Mouse (Mus musculus) G1E (cell line): ENCODE measurements at regions not wholly inside any gene's neighbourhood (a gene's known extent, or its start where the extent isn't known, plus 50 kb on each side); places are given as distances from the start of the nearest gene placed in this dataset.

ENCODE experiments used
- ATAC-seq: 2 replicates; pipeline ENCODE4 v1.8.0; 2016; ENCODE audit warnings: mild to moderate bottlenecking; ENCODE audit not compliant: insufficient number of reproducible peaks, poor library complexity, low FRiP score, severe bottlenecking; ENCODE audit errors: extremely low read depth
- DNase-seq: peaks from one replicate; pipeline ENCODE4 v3.0.0; 2012; ENCODE audit warnings: low spot score
- H3K27me3 ChIP-seq: 2 replicates; pipeline ENCODE4 v1.6.1; 2012; ENCODE audit warnings: mild to moderate bottlenecking, low read length, inconsistent platforms; ENCODE audit not compliant: insufficient read depth
- H3K36me3 ChIP-seq: replicated peaks from 2 replicates; pipeline ENCODE3; 2012; ENCODE audit warnings: mild to moderate bottlenecking, inconsistent platforms
- H3K4me1 ChIP-seq: 2 replicates; pipeline ENCODE4 v1.6.1; 2012; ENCODE audit warnings: low read depth, low read length, inconsistent platforms, mixed read lengths; ENCODE audit not compliant: insufficient read depth
- H3K4me3 ChIP-seq: 2 replicates; pipeline ENCODE4 v1.5.1; 2012; ENCODE audit warnings: low read depth, mild to moderate bottlenecking, inconsistent platforms, low read length, moderate library complexity, mixed read lengths
- H3K9me3 ChIP-seq: replicated peaks from 2 replicates; pipeline ENCODE4 v1.6.1; 2012; ENCODE audit warnings: inconsistent platforms
- CTCF ChIP-seq: IDR thresholded peaks from 2 replicates; pipeline ENCODE4 v1.5.1; 2012; ENCODE audit warnings: low read depth, low read length, inconsistent platforms, mixed read lengths
- GATA1 ChIP-seq: IDR thresholded peaks from 2 replicates; pipeline ENCODE4 v1.6.1; 2012; ENCODE audit warnings: borderline replicate concordance, low read length, inconsistent platforms, mixed read lengths
- GATA2 ChIP-seq: IDR thresholded peaks from 2 replicates; pipeline ENCODE4 v1.6.1; 2012; ENCODE audit warnings: low read depth, low read length, inconsistent platforms, borderline replicate concordance
- POLR2AphosphoS5 ChIP-seq: IDR thresholded peaks from 2 replicates; pipeline ENCODE4 v1.6.1; 2012; ENCODE audit warnings: low read depth, low read length, inconsistent platforms; ENCODE audit not compliant: insufficient replicate concordance
- TAL1 ChIP-seq: conservative IDR thresholded peaks from 2 replicates; pipeline ENCODE4 v1.6.1; 2012; ENCODE audit warnings: low read depth, low read length, inconsistent platforms, mixed read lengths

GRCm38 (mm10) chr13:28898900-28899299, 54.6 kb downstream of the Sox4 start:
- TF ChIP-seq GATA2 = no peak
- no peak for TF ChIP-seq POLR2AphosphoS5
- no peak for TF ChIP-seq TAL1
- no peak for TF ChIP-seq GATA1
- TF ChIP-seq CTCF = no peak
- DNase-seq = no peak
- H3K9me3 ChIP-seq = peaks cover 3% of the 10 kb centered on the region
- H3K4me1 ChIP-seq = no peaks in the 10 kb centered on the region
- no peak for ATAC-seq
- H3K36me3 ChIP-seq = no peaks in the 10 kb centered on the region
- H3K4me3 ChIP-seq = no peak overlapping the region
- H3K27me3 ChIP-seq = no peaks in the 10 kb centered on the region

GRCm38 (mm10) chr13:28892896-28893295, 60.6 kb downstream of the Sox4 start:
- ATAC-seq (no peak), DNase-seq (no peak)
- H3K36me3 ChIP-seq = no peaks in the 10 kb centered on the region
- no peaks in the 10 kb centered on the region for H3K4me1 ChIP-seq
- 0 out of 2 replicates have a peak, but pooled peaks cover 4% of the 10 kb centered on the region for H3K27me3 ChIP-seq
- H3K4me3 ChIP-seq = no peak overlapping the region
- TF ChIP-seq POLR2AphosphoS5 = no peak
- peaks cover 3% of the 10 kb centered on the region for H3K9me3 ChIP-seq

DNA sequence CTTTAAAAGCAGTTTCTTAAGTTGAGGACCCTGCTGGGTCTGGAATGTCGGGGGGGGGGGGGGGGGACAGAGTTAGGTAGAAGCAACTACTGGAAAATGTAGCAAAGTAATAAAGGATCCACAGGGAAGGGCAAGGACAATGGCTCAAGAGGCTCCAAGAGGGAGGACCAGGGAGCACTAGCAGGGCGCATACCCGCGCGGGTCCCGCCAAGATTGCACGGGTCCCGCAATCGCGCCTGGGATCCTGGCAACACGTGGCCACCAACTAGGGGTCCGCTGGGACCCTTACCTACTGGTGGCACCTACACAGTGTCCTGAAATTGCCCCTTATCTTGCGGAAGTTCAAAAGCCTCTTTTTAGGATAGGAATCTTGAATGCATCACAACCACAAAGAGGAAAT, 66.4 kb downstream of the Sox4 start:
- DNase-seq (no peak), ATAC-seq (no peak)
- peaks cover 35% of the 10 kb centered on the region for H3K27me3 ChIP-seq
- H3K4me3 ChIP-seq = no peak overlapping the region
- TF ChIP-seq CTCF = no peak
- TF ChIP-seq GATA1 = no peak
- TF ChIP-seq POLR2AphosphoS5 = no peak
- TF ChIP-seq TAL1 = no peak
- no peak for TF ChIP-seq GATA2
- H3K9me3 ChIP-seq = no peaks in the 10 kb centered on the region
- no peaks in the 10 kb centered on the region for H3K4me1 ChIP-seq
- H3K36me3 ChIP-seq = no peaks in the 10 kb centered on the region

DNA sequence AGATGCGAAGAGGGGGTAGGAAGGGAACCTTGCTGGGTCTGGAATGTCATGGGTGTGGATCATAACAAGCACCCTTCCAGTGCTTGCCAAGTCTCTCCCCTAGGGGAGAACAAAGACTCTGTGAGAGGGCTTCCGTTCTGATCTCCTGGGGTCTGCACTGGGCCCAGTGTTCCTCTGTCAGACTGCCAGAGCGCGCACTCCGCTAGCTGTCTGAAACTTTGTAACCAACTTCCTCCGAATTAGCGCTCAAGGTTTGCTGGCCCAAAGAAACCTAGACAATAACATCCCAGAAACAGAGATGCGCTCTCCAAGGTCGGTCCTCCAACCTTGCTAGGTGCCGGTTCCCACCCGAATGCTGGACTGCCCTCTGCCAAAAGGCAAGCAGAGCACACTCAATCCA, 66.8 kb downstream of the Sox4 start:
- Histone ChIP-seq H3K27me3 (peaks cover 39% of the 10 kb centered on the region), H3K4me3 (no peak overlapping the region), H3K4me1 (no peaks in the 10 kb centered on the region), H3K36me3 (no peaks in the 10 kb centered on the region), H3K9me3 (no peaks in the 10 kb centered on the region)
- ATAC-seq (no peak), DNase-seq (no peak)
- no peak for TF ChIP-seq CTCF
- no peak for TF ChIP-seq TAL1
- no peak for TF ChIP-seq GATA2
- TF ChIP-seq GATA1 = no peak
- TF ChIP-seq POLR2AphosphoS5 = no peak

DNA sequence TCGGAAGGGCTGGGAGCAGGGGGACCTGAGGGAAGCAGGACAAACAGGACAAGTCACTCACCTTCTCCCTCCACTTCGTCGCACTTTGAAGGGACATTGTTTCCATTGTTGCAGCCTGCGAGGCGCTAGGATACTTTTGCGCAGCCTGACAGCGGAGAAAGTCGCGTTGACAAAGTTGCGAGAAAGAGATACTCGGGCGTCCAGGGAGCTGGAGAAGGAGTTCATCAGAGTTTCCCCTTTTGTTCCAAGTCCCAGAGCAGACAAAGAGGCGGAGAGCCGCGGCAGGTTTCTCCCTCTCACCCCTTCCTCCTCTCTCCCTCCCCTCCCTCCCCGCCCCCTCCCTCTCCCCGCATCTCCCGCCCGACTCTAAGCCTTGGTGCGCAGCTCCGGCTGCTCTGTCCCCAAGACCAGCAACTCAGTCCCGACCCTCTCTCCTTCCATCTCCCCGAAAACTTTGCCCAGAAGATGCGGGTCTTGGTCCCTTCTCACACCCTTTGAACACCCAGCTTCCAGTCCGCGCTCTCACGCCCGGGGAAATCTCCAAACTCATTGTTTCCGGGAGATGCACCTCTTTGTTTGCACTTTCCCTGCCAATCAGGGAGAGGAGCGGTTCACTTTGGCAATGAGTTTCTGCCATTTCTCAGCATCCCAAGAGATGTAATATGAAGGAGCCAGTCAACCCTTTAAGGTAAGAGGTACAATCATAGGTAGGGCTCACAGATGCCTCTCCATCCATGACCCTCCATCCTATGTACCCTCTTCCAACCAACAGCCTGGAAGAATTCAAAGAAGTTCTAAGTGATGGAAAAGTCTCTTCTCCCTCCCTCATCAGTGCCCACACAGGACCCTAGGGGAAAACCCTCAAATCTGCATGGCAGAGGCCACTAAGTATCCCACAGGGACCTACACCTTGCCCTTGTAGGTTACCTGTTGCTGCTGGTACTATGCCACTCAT, 68.2 kb downstream of the Sox4 start:
- no peak for DNase-seq
- H3K9me3 ChIP-seq = no peaks in the 10 kb centered on the region
- TF ChIP-seq POLR2AphosphoS5 (no peak), TAL1 (no peak), GATA2 (no peak), GATA1 (no peak), CTCF (no peak)
- ATAC-seq = no peak
- no peaks in the 10 kb centered on the region for H3K36me3 ChIP-seq
- no peaks in the 10 kb centered on the region for H3K4me1 ChIP-seq
- H3K27me3 ChIP-seq = peaks cover 39% of the 10 kb centered on the region
- H3K4me3 ChIP-seq = no peak overlapping the region

DNA sequence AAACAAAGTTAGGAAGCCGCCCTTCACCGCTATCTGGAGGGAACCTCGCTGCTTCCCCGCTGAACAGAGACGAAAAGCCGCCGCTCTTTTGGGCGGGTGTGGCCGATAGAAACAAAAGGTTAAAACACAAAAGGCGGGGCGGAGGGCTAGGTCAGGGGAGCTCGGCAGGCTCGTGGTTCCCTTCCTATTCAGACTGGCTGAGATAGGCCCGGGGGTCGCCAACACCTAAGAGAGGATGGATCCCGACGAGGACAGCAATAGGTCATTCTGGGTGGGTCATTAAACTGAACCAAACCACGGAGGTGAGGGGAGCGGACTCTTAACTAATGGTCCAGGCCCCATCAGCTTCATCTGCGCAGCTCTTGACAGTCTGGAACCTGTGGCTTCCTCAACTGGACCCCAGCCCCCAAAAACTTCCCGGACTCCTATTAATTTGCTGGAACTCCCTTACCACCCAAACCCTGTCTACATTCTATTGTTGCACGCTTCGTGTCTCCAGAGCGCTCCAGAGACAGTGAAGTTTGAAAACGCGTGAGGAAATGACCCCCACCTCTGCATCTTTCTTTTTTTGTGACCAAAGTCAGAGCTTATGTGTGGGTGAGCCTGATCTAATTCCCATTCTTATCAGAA, 69.2 kb downstream of the Sox4 start:
- Histone ChIP-seq H3K27me3 (peaks cover 39% of the 10 kb centered on the region), H3K9me3 (no peaks in the 10 kb centered on the region), H3K4me3 (no peak overlapping the region), H3K36me3 (no peaks in the 10 kb centered on the region), H3K4me1 (no peaks in the 10 kb centered on the region)
- no peak for ATAC-seq
- no peak for TF ChIP-seq GATA1
- TF ChIP-seq TAL1 = no peak
- TF ChIP-seq POLR2AphosphoS5 = no peak
- TF ChIP-seq GATA2 = no peak
- no peak for DNase-seq
